Mouse (Mus musculus) MEL (cell line): Measurements from ENCODE around the gene Cux1. TPM values are rescaled to one million over a fixed set of nuclear protein-coding genes. Genes with fewer than 3 reads are reported as not detected.

Source experiments
- DNase-seq: peaks from one replicate; pipeline ENCODE4 v3.0.0; 2011; ENCODE audit warnings: low read depth, low spot score
- H3K27ac ChIP-seq: 2 replicates; pipeline ENCODE4 v1.5.1; 2012; ENCODE audit warnings: low read depth, mild to moderate bottlenecking, control low read depth, low read length, moderate library complexity; ENCODE audit not compliant: control insufficient read depth
- H3K27me3 ChIP-seq, 2 experiments: fragments of 150-350 bp in 1 of 2; sonication (generic) in 1 of 2; 2 replicates each; pipeline ENCODE4 v1.6.1; 2012; ENCODE audit warnings: low read length in 2 of 2, mild to moderate bottlenecking in 2 of 2, improper control_type of control experiment in 1 of 2, moderate library complexity in 1 of 2; ENCODE audit not compliant: insufficient read depth in 2 of 2, control insufficient read depth in 1 of 2
- H3K36me3 ChIP-seq, 2 experiments: 2 replicates each; pipeline ENCODE4 v1.6.1; 2012 to 2014; ENCODE audit warnings: low read length in 2 of 2, improper control_type of control experiment in 1 of 2, inconsistent platforms in 1 of 2, mild to moderate bottlenecking in 1 of 2; ENCODE audit not compliant: insufficient read depth in 2 of 2, control insufficient read depth in 1 of 2
- H3K4me1 ChIP-seq, 2 experiments: fragments of 150-350 bp in 1 of 2; sonication (generic) in 1 of 2; 2 replicates each; pipeline ENCODE4 v1.6.1; 2012; ENCODE audit warnings: low read length in 2 of 2, improper control_type of control experiment in 1 of 2, mild to moderate bottlenecking in 1 of 2; ENCODE audit not compliant: insufficient read depth in 2 of 2, control insufficient read depth in 1 of 2
- H3K4me3 ChIP-seq, 2 experiments: fragments of 150-350 bp in 1 of 2; sonication (generic) in 1 of 2; 2 replicates each; pipeline ENCODE4 v1.5.1; 2012; ENCODE audit warnings: low read depth in 2 of 2, low read length in 2 of 2, mild to moderate bottlenecking in 2 of 2, moderate library complexity in 2 of 2, control low read depth in 1 of 2, improper control_type of control experiment in 1 of 2; ENCODE audit not compliant: control insufficient read depth in 1 of 2, insufficient read depth in 1 of 2
- H3K79me2 ChIP-seq: 2 replicates; pipeline ENCODE4 v1.6.1; 2012; ENCODE audit warnings: mild to moderate bottlenecking, low read length, moderate library complexity; ENCODE audit not compliant: control insufficient read depth, poor library complexity, insufficient read depth
- H3K9ac ChIP-seq: 2 replicates; pipeline ENCODE4 v1.6.1; 2012; ENCODE audit warnings: low read depth, mild to moderate bottlenecking, control low read depth, low read length, moderate library complexity; ENCODE audit not compliant: control insufficient read depth, poor library complexity, severe bottlenecking
- H3K9me3 ChIP-seq: fragments of 150-350 bp; sonication (generic); replicated peaks from 2 replicates; pipeline ENCODE4 v1.6.1; 2012; ENCODE audit warnings: mild to moderate bottlenecking, low read length, improper control_type of control experiment, moderate library complexity; ENCODE audit not compliant: insufficient read depth
- BHLHE40 ChIP-seq: IDR thresholded peaks from 2 replicates; pipeline ENCODE4 v1.6.1; 2012; ENCODE audit warnings: low read depth, mild to moderate bottlenecking, inconsistent platforms, low read length, improper control_type of control experiment, borderline replicate concordance
- CHD1 ChIP-seq: IDR thresholded peaks from 2 replicates; pipeline ENCODE4 v1.6.1; 2012; ENCODE audit warnings: low read depth, mild to moderate bottlenecking, inconsistent platforms, low read length, improper control_type of control experiment
- CHD2 ChIP-seq: IDR thresholded peaks from 2 replicates; pipeline ENCODE4 v1.6.1; 2011; ENCODE audit warnings: low read length, improper control_type of control experiment
- CTCF ChIP-seq, 3 experiments: IDR thresholded peaks in 2 of 3; conservative IDR thresholded peaks in 1 of 3; 2 replicates each; pipeline ENCODE4 v1.5.1; 2011 to 2012; ENCODE audit warnings: low read length in 3 of 3, low read depth in 2 of 3, mild to moderate bottlenecking in 2 of 3, improper control_type of control experiment in 1 of 3, inconsistent platforms in 1 of 3, mixed read lengths in 1 of 3, moderate library complexity in 1 of 3; ENCODE audit not compliant: control insufficient read depth in 1 of 3, insufficient read depth in 1 of 3, poor library complexity in 1 of 3, severe bottlenecking in 1 of 3
- E2F4 ChIP-seq: IDR thresholded peaks from 2 replicates; pipeline ENCODE4 v1.6.1; 2011; ENCODE audit warnings: low read depth, low read length, improper control_type of control experiment, borderline replicate concordance
- GABPA ChIP-seq: IDR thresholded peaks from 2 replicates; pipeline ENCODE4 v1.6.1; 2012; ENCODE audit warnings: low read depth, mild to moderate bottlenecking, inconsistent platforms, low read length, improper control_type of control experiment, moderate library complexity
- KAT2A ChIP-seq: conservative IDR thresholded peaks from 2 replicates; pipeline ENCODE4 v1.6.1; 2012; ENCODE audit warnings: low read depth, low read length, improper control_type of control experiment, inconsistent platforms
- MAFK ChIP-seq: IDR thresholded peaks from 2 replicates; pipeline ENCODE4 v1.6.1; 2011; ENCODE audit warnings: low read depth, mild to moderate bottlenecking, low read length, improper control_type of control experiment, borderline replicate concordance
- MYC ChIP-seq: IDR thresholded peaks from 2 replicates; pipeline ENCODE4 v1.6.1; 2011; ENCODE audit warnings: low read depth, mild to moderate bottlenecking, low read length, improper control_type of control experiment, moderate library complexity
- NELFE ChIP-seq: IDR thresholded peaks from 2 replicates; pipeline ENCODE4 v1.6.1; 2011; ENCODE audit warnings: low read depth, low read length, improper control_type of control experiment
- RCOR1 ChIP-seq: IDR thresholded peaks from 2 replicates; pipeline ENCODE4 v1.6.1; 2012; ENCODE audit warnings: low read depth, mild to moderate bottlenecking, inconsistent platforms, low read length, improper control_type of control experiment
- TAL1 ChIP-seq: IDR thresholded peaks from 2 replicates; pipeline ENCODE4 v1.6.1; 2012; ENCODE audit warnings: mild to moderate bottlenecking, inconsistent platforms, low read length, moderate library complexity, mixed read lengths
- UBTF ChIP-seq: IDR thresholded peaks from 2 replicates; pipeline ENCODE4 v1.6.1; 2012; ENCODE audit warnings: low read depth, mild to moderate bottlenecking, inconsistent platforms, low read length, improper control_type of control experiment, moderate library complexity, borderline replicate concordance; ENCODE audit not compliant: insufficient read depth
- USF1 ChIP-seq: IDR thresholded peaks from 2 replicates; pipeline ENCODE4 v1.6.1; 2014; ENCODE audit warnings: low read depth, mild to moderate bottlenecking, inconsistent platforms, low read length, improper control_type of control experiment, moderate library complexity
- USF2 ChIP-seq, 2 experiments: IDR thresholded peaks; 2 replicates each; pipeline ENCODE4 v1.6.1; 2011 to 2012; ENCODE audit warnings: improper control_type of control experiment in 2 of 2, low read length in 2 of 2, borderline replicate concordance in 1 of 2, inconsistent platforms in 1 of 2, low read depth in 1 of 2, mild to moderate bottlenecking in 1 of 2; ENCODE audit not compliant: insufficient read depth in 1 of 2
- ZC3H11A ChIP-seq: IDR thresholded peaks from 2 replicates; pipeline ENCODE4 v1.6.1; 2012; ENCODE audit warnings: low read depth, mild to moderate bottlenecking, inconsistent platforms, low read length, improper control_type of control experiment
- ZKSCAN1 ChIP-seq: IDR thresholded peaks from 2 replicates; pipeline ENCODE4 v1.6.1; 2012; ENCODE audit warnings: low read depth, mild to moderate bottlenecking, inconsistent platforms, low read length, improper control_type of control experiment, moderate library complexity
- ZNF384 ChIP-seq: IDR thresholded peaks from 2 replicates; pipeline ENCODE4 v1.6.1; 2012; ENCODE audit warnings: low read depth, mild to moderate bottlenecking, inconsistent platforms, low read length, improper control_type of control experiment
- polyA plus RNA-seq, 2 experiments: library from polyadenylated mRNA; stranded (reverse) in 1 of 2; unstranded in 1 of 2; fragments of >175 nt in 1 of 2; fragments of >200 nt in 1 of 2; gene quantifications; 2 replicates each; pipeline versions ENCODE4 v1.2.1 to v1.2.4; 2012; ENCODE audit warnings: low replicate concordance in 2 of 2, low read depth in 1 of 2; ENCODE audit not compliant: insufficient read length in 2 of 2, insufficient read depth in 1 of 2, missing spikeins in 1 of 2
- total RNA-seq: library from RNA; depleted of rRNA; stranded (reverse); fragments of 300-350 nt; gene quantifications from 2 replicates; pipeline ENCODE4 v1.2.3, GENCODE M21; 2012

Gene Cux1
- total and polyA plus RNA-seq, 3 experiments = 71.1 to 104 TPM; not detected in 1

GRCm38 (mm10) chr5:136581166-136581565 lies 13.9 kb upstream of the Cux1 start:
- no peak overlapping the region for H3K9ac ChIP-seq
- TF ChIP-seq CTCF (IDR thresholded peaks at IDR 0.05 in 2 of 3, conservative IDR thresholded peaks at IDR 0.05 in 1 of 3; ENCODE audit: control insufficient read depth in 1 of 3, insufficient read depth in 1 of 3, low read depth in 2 of 3, low read length in 3 of 3, poor library complexity in 1 of 3, severe bottlenecking in 1 of 3) (peak; percentile 2 to 22 (median 13); a peak in 2 of 6 replicates), USF2 (IDR thresholded peaks at IDR 0.05; ENCODE audit: borderline replicate concordance in 1 of 2, insufficient read depth in 1 of 2, low read depth in 1 of 2, low read length in 2 of 2) (no peak)
- TF ChIP-seq, all 39 proteins: peak for 1
- Histone ChIP-seq H3K27ac (no peak overlapping the region), H3K4me1 (peaks cover 0 to 9% of the 10 kb centered on the region in 2 experiments; a peak in 3 of 4 replicates), H3K9me3 (no peaks in the 10 kb centered on the region), H3K79me2 (no peaks in the 10 kb centered on the region), H3K27me3 (peaks cover 0 to 3% of the 10 kb centered on the region in 2 experiments; a peak in 3 of 4 replicates), H3K4me3 (no peak overlapping the region), H3K36me3 (peaks cover 0 to 7% of the 10 kb centered on the region in 2 experiments; a peak in 2 of 4 replicates)
- DNase-seq = no peak

GRCm38 (mm10) chr5:136578201-136578600 lies 10.9 kb upstream of the Cux1 start:
- Histone ChIP-seq H3K4me1 (no peaks in the 10 kb centered on the region), H3K9ac (no peak overlapping the region), H3K27me3 (peaks cover 9 to 11% of the 10 kb centered on the region in 2 experiments), H3K4me3 (no peak overlapping the region), H3K27ac (no peak overlapping the region), H3K9me3 (no peaks in the 10 kb centered on the region), H3K36me3 (no peaks in the 10 kb centered on the region), H3K79me2 (no peaks in the 10 kb centered on the region)
- TF ChIP-seq BHLHE40 (no peak), KAT2A (no peak), CHD2 (no peak), MAFK (no peak)
- DNase-seq = no peak

GRCm38 (mm10) chr5:136570171-136570570 lies 2.9 kb upstream of the Cux1 start:
- Histone ChIP-seq H3K36me3 (no peaks in the 10 kb centered on the region), H3K9me3 (no peaks in the 10 kb centered on the region), H3K79me2 (peaks cover 27% of the 10 kb centered on the region), H3K27me3 (peaks cover 9 to 12% of the 10 kb centered on the region in 2 experiments), H3K27ac (no peak overlapping the region), H3K4me3 (no peak overlapping the region), H3K9ac (no peak overlapping the region), H3K4me1 (no peaks in the 10 kb centered on the region)
- DNase-seq = no peak
- TF ChIP-seq ZC3H11A (no peak), TAL1 (no peak), ZKSCAN1 (no peak), GABPA (no peak), RCOR1 (no peak), E2F4 (no peak), NELFE (no peak), UBTF (no peak), CTCF (IDR thresholded peaks at IDR 0.05 in 2 of 3, conservative IDR thresholded peaks at IDR 0.05 in 1 of 3; ENCODE audit: control insufficient read depth in 1 of 3, insufficient read depth in 1 of 3, low read depth in 2 of 3, low read length in 3 of 3, poor library complexity in 1 of 3, severe bottlenecking in 1 of 3) (no peak), USF1 (no peak), CHD1 (no peak), KAT2A (no peak), ZNF384 (no peak), CHD2 (no peak), MYC (no peak)
